Mouse (Mus musculus) stomach, embryonic 16.5 days (tissue): ENCODE data around the gene Fam83c. TPM values are rescaled to one million over a fixed set of nuclear protein-coding genes. Genes with fewer than 3 reads are reported as not detected.
"Not testable (repeated sequence)": the region's sequence is repeated elsewhere in the genome, so short reads cannot be mapped to it uniquely, and the experiment has no call there.

Experiments
- ATAC-seq: fragments of 200-750 bp; cut with Nextera tagmentation; 2 replicates; pipeline ENCODE4 v1.8.0; 2017; ENCODE audit warnings: moderate number of reproducible peaks, moderate TSS enrichment; ENCODE audit not compliant: insufficient read depth, low FRiP score
- H3K27ac ChIP-seq: fragments of 300-500 bp; sonication (generic); 2 replicates; pipeline ENCODE4 v1.5.1; 2014; ENCODE audit warnings: low read length
- H3K27me3 ChIP-seq: fragments of 300-500 bp; sonication (generic); 2 replicates; pipeline ENCODE4 v1.6.1; 2014; ENCODE audit warnings: low read length, control low read depth, mixed read lengths; ENCODE audit not compliant: control insufficient read depth, insufficient read depth
- H3K36me3 ChIP-seq: fragments of 300-500 bp; sonication (generic); 2 replicates; pipeline ENCODE4 v1.6.1; 2014; ENCODE audit warnings: low read length; ENCODE audit not compliant: control insufficient read depth, insufficient read depth
- H3K4me1 ChIP-seq: fragments of 300-500 bp; sonication (generic); 2 replicates; pipeline ENCODE4 v1.6.1; 2014; ENCODE audit warnings: low read length, control low read depth, mixed read lengths; ENCODE audit not compliant: control insufficient read depth, insufficient read depth
- H3K4me2 ChIP-seq: fragments of 300-500 bp; sonication (generic); 2 replicates; pipeline ENCODE4 v1.6.1; 2014; ENCODE audit warnings: low read depth, low read length, mixed read lengths
- H3K4me3 ChIP-seq: fragments of 300-500 bp; sonication (generic); replicated peaks from 2 replicates; pipeline ENCODE4 v1.5.1; 2014; ENCODE audit warnings: mild to moderate bottlenecking, low read length
- H3K9ac ChIP-seq: fragments of 300-500 bp; sonication (generic); 2 replicates; pipeline ENCODE4 v1.6.1; 2014; ENCODE audit warnings: low read length
- H3K9me3 ChIP-seq: fragments of 300-500 bp; sonication (generic); replicated peaks from 2 replicates; pipeline ENCODE4 v1.6.1; 2016; ENCODE audit warnings: low read length, control low read depth; ENCODE audit not compliant: control insufficient read depth
- WGBS: fragments of 180-500 bp; shearing (Covaris S2); extraction: QIAGEN DNeasy Blood & Tissue Kit; methylation state at CpG from one replicate; pipeline ENCODE4 v1.1.7; 2014; 5-methylcytosine and 5-hydroxymethylcytosine counted together
- polyA plus RNA-seq: library from polyadenylated mRNA; unstranded; fragments of >200 nt; fragmentation: Nextera tagmentation; extraction: Ambion mirVana; gene quantifications from 2 replicates; pipeline ENCODE4 v1.2.1, GENCODE M21; 2015

Gene Fam83c
- polyA plus RNA-seq, 1 experiment from 2014 or later = 5.4 TPM

GRCm38 (mm10) chr2:155838961-155839360 is 4.3 kb upstream of the Fam83c start:
- Histone ChIP-seq H3K4me1 (no peaks in the 10 kb centered on the region), H3K4me3 (no peak overlapping the region), H3K27ac (no peak overlapping the region), H3K4me2 (no peak overlapping the region), H3K9me3 (no peaks in the 10 kb centered on the region), H3K9ac (no peak overlapping the region), H3K36me3 (no peaks in the 10 kb centered on the region), H3K27me3 (no peaks in the 10 kb centered on the region)
- no peak for ATAC-seq
- 71% methylated on average over 4 of the region's 4 CpGs for WGBS

- no peaks in the 10 kb centered on the region for H3K9me3 ChIP-seq
- H3K4me3 ChIP-seq = no peak overlapping the region
- no peak for ATAC-seq
- H3K4me2 ChIP-seq = no peak overlapping the region
- 65% methylated on average over 3 of the region's 3 CpGs for WGBS
- no peaks in the 10 kb centered on the region for H3K4me1 ChIP-seq
- no peaks in the 10 kb centered on the region for H3K36me3 ChIP-seq
- no peak overlapping the region for H3K27ac ChIP-seq
- no peak overlapping the region for H3K9ac ChIP-seq
- H3K27me3 ChIP-seq = no peaks in the 10 kb centered on the region
These were observed 3.3 kb upstream of the Fam83c start for GRCm38 (mm10) chr2:155837961-155838360.

- not testable (repeated sequence) for H3K4me1 ChIP-seq, H3K4me3 ChIP-seq, H3K9ac ChIP-seq, H3K27me3 ChIP-seq, H3K36me3 ChIP-seq, ATAC-seq, H3K4me2 ChIP-seq, H3K9me3 ChIP-seq, H3K27ac ChIP-seq
- 68% methylated on average over 1 of the region's 1 CpGs for WGBS
These were observed 2.6 kb downstream of the Fam83c start for GRCm38 (mm10) chr2:155832087-155832486.

GRCm38 (mm10) chr2:155831302-155831701 is 3.4 kb downstream of the Fam83c start:
- Histone ChIP-seq H3K4me2 (no peak overlapping the region), H3K4me1 (peaks cover 4% of the 10 kb centered on the region; the same call in 1 of the 2 replicates), H3K27ac (no peak overlapping the region), H3K9ac (no peak overlapping the region), H3K36me3 (no peaks in the 10 kb centered on the region), H3K9me3 (no peaks in the 10 kb centered on the region), H3K4me3 (no peak overlapping the region), H3K27me3 (no peaks in the 10 kb centered on the region)
- WGBS = 63% methylated on average over 9 of the region's 9 CpGs
- ATAC-seq = no peak

- H3K9ac ChIP-seq = no peak overlapping the region
- no peak overlapping the region for H3K27ac ChIP-seq
- H3K4me1 ChIP-seq = peaks cover 4% of the 10 kb centered on the region; the same call in 1 of the 2 replicates
- no peak for ATAC-seq
- H3K27me3 ChIP-seq = no peaks in the 10 kb centered on the region
- no peak overlapping the region for H3K4me2 ChIP-seq
- H3K4me3 ChIP-seq = no peak overlapping the region
- 81% methylated on average over 8 of the region's 8 CpGs for WGBS
- H3K36me3 ChIP-seq = no peaks in the 10 kb centered on the region
- no peaks in the 10 kb centered on the region for H3K9me3 ChIP-seq
These were observed 3.8 kb downstream of the Fam83c start for GRCm38 (mm10) chr2:155830841-155831240.

GRCm38 (mm10) chr2:155826630-155827424 is 7.8 kb downstream of the Fam83c start, which contains the start of gene Eif6:
Gene Eif6 (minus strand): TSS chr2:155826925.
- peak within 1 kb of the TSS; percentile 74 for H3K4me2 ChIP-seq
- H3K9me3 ChIP-seq = no peaks in the 10 kb centered on the region
- peaks cover 9% of the 10 kb centered on the region; the same call in 1 of the 2 replicates for H3K4me1 ChIP-seq
- H3K9ac ChIP-seq = peak within 1 kb of the TSS; percentile 94
- peak within 1 kb of the TSS; percentile 97 for H3K27ac ChIP-seq
- H3K27me3 ChIP-seq = no peaks in the 10 kb centered on the region
- ATAC-seq = peak; percentile 95
- WGBS = 2% methylated on average over 27 of the region's 27 CpGs
- H3K36me3 ChIP-seq = peaks cover 12% of the 10 kb centered on the region; the same call in 1 of the 2 replicates
- peak within 1 kb of the TSS; percentile 97 for H3K4me3 ChIP-seq

- Histone ChIP-seq H3K27me3 (no peaks in the 10 kb centered on the region), H3K27ac (peak overlapping the region; percentile 97), H3K9ac (peak overlapping the region; percentile 94), H3K4me1 (peaks cover 9% of the 10 kb centered on the region; the same call in 1 of the 2 replicates), H3K4me2 (peak overlapping the region; percentile 74), H3K36me3 (peaks cover 12% of the 10 kb centered on the region; the same call in 1 of the 2 replicates), H3K4me3 (peak overlapping the region; percentile 97), H3K9me3 (no peaks in the 10 kb centered on the region)
- no peak for ATAC-seq
- WGBS = under 1% methylated on average over 51 of the region's 52 CpGs
These were observed 8.6 kb downstream of the Fam83c start for GRCm38 (mm10) chr2:155825904-155826629.

- H3K27ac ChIP-seq = no peak overlapping the region
- H3K36me3 ChIP-seq = peaks cover 12% of the 10 kb centered on the region; the same call in 1 of the 2 replicates
- ATAC-seq = no peak
- H3K4me1 ChIP-seq = peaks cover 16% of the 10 kb centered on the region
- no peaks in the 10 kb centered on the region for H3K27me3 ChIP-seq
- H3K9me3 ChIP-seq = no peaks in the 10 kb centered on the region
- H3K4me2 ChIP-seq = no peak overlapping the region
- H3K9ac ChIP-seq = no peak overlapping the region
- no peak overlapping the region for H3K4me3 ChIP-seq
- 98% methylated on average over 8 of the region's 8 CpGs for WGBS
These were observed 10.9 kb downstream of the Fam83c start for GRCm38 (mm10) chr2:155823722-155824121.

GRCm38 (mm10) chr2:155820779-155821178 is 13.9 kb downstream of the Fam83c start:
- ATAC-seq = no peak
- no peak overlapping the region for H3K9ac ChIP-seq

More at GRCm38 (mm10) chr2:155820779-155821178, 13.9 kb downstream of the Fam83c start:
- Histone ChIP-seq H3K9me3 (no peaks in the 10 kb centered on the region), H3K4me1 (peaks cover 21% of the 10 kb centered on the region), H3K36me3 (peaks cover 12% of the 10 kb centered on the region; the same call in 1 of the 2 replicates), H3K4me2 (no peak overlapping the region), H3K27ac (peak overlapping the region; percentile 94), H3K27me3 (no peaks in the 10 kb centered on the region), H3K4me3 (no peak overlapping the region)
- WGBS = 82% methylated on average over 5 of the region's 5 CpGs
